Mouse (Mus musculus): ENCODE measurements around the gene Chordc1. TPM values are rescaled to one million over a fixed set of nuclear protein-coding genes. Genes with fewer than 3 reads are reported as not detected.
"Not testable (repeated sequence)": the region's sequence is repeated elsewhere in the genome, so short reads cannot be mapped to it uniquely, and the experiment has no call there.

Chordc1 gene
- 28.7 and 31.9 TPM in 2 replicates for polyA plus RNA-seq (2012; rRNA removed)

- 3% methylated on average over 49 of the region's 49 CpGs for WGBS
- peak; percentile 53 for TF ChIP-seq POLR2A (IDR thresholded peaks at IDR 0.05; ENCODE audit: low read depth, low read length)
- TF ChIP-seq CTCF (conservative IDR thresholded peaks at IDR 0.05; ENCODE audit: insufficient read depth, insufficient read length, low read depth, low read length): peak; percentile 33; the same call in 1 of the 2 replicates
- H3K4me1 ChIP-seq (ENCODE audit: control insufficient read depth, insufficient read depth, low read length): peaks cover 3% of the 10 kb centered on the region
- H3K27me3 ChIP-seq (replicated peaks; ENCODE audit: control insufficient read depth, insufficient read depth, low read length): no peaks in the 10 kb centered on the region
- peak within 1 kb of the TSS; percentile 90 for H3K27ac ChIP-seq (ENCODE audit: insufficient read depth, low read depth, low read length)
- no peaks in the 10 kb centered on the region for H3K36me3 ChIP-seq (ENCODE audit: control insufficient read depth, insufficient read depth, low read length)
- DNase-seq: peak; percentile 98
- peak within 1 kb of the TSS; percentile 99 for H3K4me3 ChIP-seq (ENCODE audit: insufficient read depth, low read depth, low read length)
These were observed at the start of gene Chordc1 for GRCm38 (mm10) chr9:18291571-18292429. Chordc1 (plus strand) TSS chr9:18292125.

DNA sequence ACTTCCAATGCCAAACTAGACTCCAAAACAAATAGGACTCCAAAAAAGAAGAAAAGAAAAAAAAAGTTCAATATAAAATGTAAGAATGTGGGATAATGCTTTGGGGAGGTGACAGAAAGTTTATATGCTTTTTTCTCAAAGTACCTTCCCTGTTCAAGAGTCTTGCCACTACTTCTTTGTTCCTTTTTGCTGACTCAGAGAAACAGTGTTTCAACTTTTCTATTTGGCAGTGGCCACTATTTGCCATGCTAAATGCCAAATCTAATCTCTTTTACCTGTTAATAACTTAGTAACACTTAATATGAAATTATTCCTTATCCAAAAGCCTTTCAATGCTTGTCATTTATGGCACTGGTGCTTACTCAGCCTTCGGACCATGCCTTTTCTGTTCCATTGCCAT lies 16.0 kb upstream of the Chordc1 start:
- no peak overlapping the region for H3K4me3 ChIP-seq (ENCODE audit: insufficient read depth, low read depth, low read length)
- 87% methylated on average over 1 of the region's 1 CpGs for WGBS
- H3K27ac ChIP-seq (ENCODE audit: insufficient read depth, low read depth, low read length): no peak overlapping the region
- no peaks in the 10 kb centered on the region for H3K27me3 ChIP-seq (replicated peaks; ENCODE audit: control insufficient read depth, insufficient read depth, low read length)
- no peaks in the 10 kb centered on the region for H3K36me3 ChIP-seq (ENCODE audit: control insufficient read depth, insufficient read depth, low read length)
- TF ChIP-seq CTCF (conservative IDR thresholded peaks at IDR 0.05; ENCODE audit: insufficient read depth, insufficient read length, low read depth, low read length) (no peak), POLR2A (IDR thresholded peaks at IDR 0.05; ENCODE audit: low read depth, low read length) (no peak)
- no peak for DNase-seq
- no peaks in the 10 kb centered on the region for H3K4me1 ChIP-seq (ENCODE audit: control insufficient read depth, insufficient read depth, low read length)

DNA sequence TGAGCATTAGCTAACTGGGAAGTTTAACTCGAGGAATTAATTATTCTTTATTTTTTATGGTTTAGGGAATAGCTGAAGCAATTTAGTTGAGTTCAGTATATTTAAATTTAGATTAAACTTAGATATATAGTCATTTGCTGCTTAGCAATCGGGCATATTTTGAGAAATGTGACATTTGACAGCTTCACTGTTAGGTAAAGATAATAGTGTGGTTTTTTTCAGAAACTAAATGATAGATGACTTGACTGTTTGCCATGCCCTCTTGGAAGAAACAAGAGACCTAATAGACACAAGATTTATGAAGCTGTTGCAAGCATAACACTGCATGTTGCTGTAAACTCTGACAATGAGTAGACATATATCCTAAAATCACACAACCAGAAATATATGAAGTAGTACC lies 15.1 kb upstream of the Chordc1 start:
- no peak for TF ChIP-seq CTCF (conservative IDR thresholded peaks at IDR 0.05; ENCODE audit: insufficient read depth, insufficient read length, low read depth, low read length)
- no peak for TF ChIP-seq POLR2A (IDR thresholded peaks at IDR 0.05; ENCODE audit: low read depth, low read length)
- no peaks in the 10 kb centered on the region for H3K4me1 ChIP-seq (ENCODE audit: control insufficient read depth, insufficient read depth, low read length)
- DNase-seq: no peak
- no peak overlapping the region for H3K27ac ChIP-seq (ENCODE audit: insufficient read depth, low read depth, low read length)
- no peak overlapping the region for H3K4me3 ChIP-seq (ENCODE audit: insufficient read depth, low read depth, low read length)
- no peaks in the 10 kb centered on the region for H3K36me3 ChIP-seq (ENCODE audit: control insufficient read depth, insufficient read depth, low read length)
- H3K27me3 ChIP-seq (replicated peaks; ENCODE audit: control insufficient read depth, insufficient read depth, low read length): no peaks in the 10 kb centered on the region
- 38% methylated on average over 2 of the region's 2 CpGs for WGBS

DNA sequence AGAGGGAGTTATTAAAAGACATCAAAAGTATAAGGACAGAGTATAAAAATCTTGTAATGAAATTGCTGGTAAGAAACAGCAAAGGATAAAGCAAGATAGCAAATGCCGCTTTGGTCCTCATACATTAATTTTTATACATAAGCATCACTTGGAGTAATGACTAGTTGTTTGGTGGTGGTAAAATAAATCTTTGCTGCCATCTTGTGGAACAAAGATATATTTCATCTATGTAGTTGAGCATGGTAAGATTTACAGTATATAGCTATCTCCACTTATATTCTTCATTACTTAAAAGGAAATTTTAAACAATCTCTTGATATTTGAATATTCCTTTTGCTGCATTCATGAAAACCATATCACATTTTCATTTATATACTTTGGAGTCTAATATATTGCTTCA lies 14.4 kb upstream of the Chordc1 start:
- H3K27ac ChIP-seq (ENCODE audit: insufficient read depth, low read depth, low read length): no peak overlapping the region
- WGBS: 40% methylated on average over 1 of the region's 1 CpGs
- no peaks in the 10 kb centered on the region for H3K27me3 ChIP-seq (replicated peaks; ENCODE audit: control insufficient read depth, insufficient read depth, low read length)
- no peaks in the 10 kb centered on the region for H3K4me1 ChIP-seq (ENCODE audit: control insufficient read depth, insufficient read depth, low read length)
- no peak for TF ChIP-seq POLR2A (IDR thresholded peaks at IDR 0.05; ENCODE audit: low read depth, low read length)
- no peaks in the 10 kb centered on the region for H3K36me3 ChIP-seq (ENCODE audit: control insufficient read depth, insufficient read depth, low read length)
- H3K4me3 ChIP-seq (ENCODE audit: insufficient read depth, low read depth, low read length): no peak overlapping the region
- peak; percentile 17 for DNase-seq

- not testable (repeated sequence) for H3K4me3 ChIP-seq (ENCODE audit: insufficient read depth, low read depth, low read length); H3K27ac ChIP-seq (ENCODE audit: insufficient read depth, low read depth, low read length); DNase-seq; H3K27me3 ChIP-seq (replicated peaks; ENCODE audit: control insufficient read depth, insufficient read depth, low read length); H3K36me3 ChIP-seq (ENCODE audit: control insufficient read depth, insufficient read depth, low read length); H3K4me1 ChIP-seq (ENCODE audit: control insufficient read depth, insufficient read depth, low read length)
- whole genome bisulfite sequencing: 37% methylated on average over 5 of the region's 5 CpGs
These were observed 13.2 kb upstream of the Chordc1 start for GRCm38 (mm10) chr9:18278693-18279092.

- H3K27ac ChIP-seq (ENCODE audit: insufficient read depth, low read depth, low read length): peak overlapping the region; percentile 90
- no peak for DNase-seq
- peaks cover 3% of the 10 kb centered on the region for H3K4me1 ChIP-seq (ENCODE audit: control insufficient read depth, insufficient read depth, low read length)
- under 1% methylated on average over 24 of the region's 24 CpGs for WGBS
- H3K36me3 ChIP-seq (ENCODE audit: control insufficient read depth, insufficient read depth, low read length): no peaks in the 10 kb centered on the region
- TF ChIP-seq POLR2A (IDR thresholded peaks at IDR 0.05; ENCODE audit: low read depth, low read length) (no peak), CTCF (conservative IDR thresholded peaks at IDR 0.05; ENCODE audit: insufficient read depth, insufficient read length, low read depth, low read length) (no peak)
- peak overlapping the region; percentile 99 for H3K4me3 ChIP-seq (ENCODE audit: insufficient read depth, low read depth, low read length)
- H3K27me3 ChIP-seq (replicated peaks; ENCODE audit: control insufficient read depth, insufficient read depth, low read length): no peaks in the 10 kb centered on the region
These were observed 558 bp downstream of the Chordc1 start for GRCm38 (mm10) chr9:18292443-18292922.

- Histone ChIP-seq H3K27me3 (replicated peaks; ENCODE audit: control insufficient read depth, insufficient read depth, low read length) (no peaks in the 10 kb centered on the region), H3K27ac (ENCODE audit: insufficient read depth, low read depth, low read length) (no peak overlapping the region), H3K4me1 (ENCODE audit: control insufficient read depth, insufficient read depth, low read length) (peaks cover 3% of the 10 kb centered on the region), H3K36me3 (ENCODE audit: control insufficient read depth, insufficient read depth, low read length) (no peaks in the 10 kb centered on the region; the same call in 1 of the 2 replicates), H3K4me3 (ENCODE audit: insufficient read depth, low read depth, low read length) (peak overlapping the region; percentile 99)
- WGBS: 19% methylated on average over 6 of the region's 6 CpGs
- DNase-seq: peak; percentile 4
- TF ChIP-seq CTCF (conservative IDR thresholded peaks at IDR 0.05; ENCODE audit: insufficient read depth, insufficient read length, low read depth, low read length) (no peak), POLR2A (IDR thresholded peaks at IDR 0.05; ENCODE audit: low read depth, low read length) (no peak)
These were observed 1.3 kb downstream of the Chordc1 start for GRCm38 (mm10) chr9:18293026-18293781.

Data from kidney, adult 2 months (tissue).